Mouse (Mus musculus) MEL (cell line): ENCODE data around the gene Cnga2. TPM values are rescaled to one million over a fixed set of nuclear protein-coding genes. Genes with fewer than 3 reads are reported as not detected.

Experiments
- DNase-seq: peaks from one replicate; pipeline ENCODE4 v3.0.0; 2011; ENCODE audit warnings: low read depth, low spot score
- H3K27ac ChIP-seq: 2 replicates; pipeline ENCODE4 v1.5.1; 2012; ENCODE audit warnings: low read depth, mild to moderate bottlenecking, control low read depth, low read length, moderate library complexity; ENCODE audit not compliant: control insufficient read depth
- H3K27me3 ChIP-seq, 2 experiments: fragments of 150-350 bp in 1 of 2; sonication (generic) in 1 of 2; 2 replicates each; pipeline ENCODE4 v1.6.1; 2012; ENCODE audit warnings: low read length in 2 of 2, mild to moderate bottlenecking in 2 of 2, improper control_type of control experiment in 1 of 2, moderate library complexity in 1 of 2; ENCODE audit not compliant: insufficient read depth in 2 of 2, control insufficient read depth in 1 of 2
- H3K36me3 ChIP-seq, 2 experiments: 2 replicates each; pipeline ENCODE4 v1.6.1; 2012 to 2014; ENCODE audit warnings: low read length in 2 of 2, improper control_type of control experiment in 1 of 2, inconsistent platforms in 1 of 2, mild to moderate bottlenecking in 1 of 2; ENCODE audit not compliant: insufficient read depth in 2 of 2, control insufficient read depth in 1 of 2
- H3K4me1 ChIP-seq, 2 experiments: fragments of 150-350 bp in 1 of 2; sonication (generic) in 1 of 2; 2 replicates each; pipeline ENCODE4 v1.6.1; 2012; ENCODE audit warnings: low read length in 2 of 2, improper control_type of control experiment in 1 of 2, mild to moderate bottlenecking in 1 of 2; ENCODE audit not compliant: insufficient read depth in 2 of 2, control insufficient read depth in 1 of 2
- H3K4me3 ChIP-seq, 2 experiments: fragments of 150-350 bp in 1 of 2; sonication (generic) in 1 of 2; 2 replicates each; pipeline ENCODE4 v1.5.1; 2012; ENCODE audit warnings: low read depth in 2 of 2, low read length in 2 of 2, mild to moderate bottlenecking in 2 of 2, moderate library complexity in 2 of 2, control low read depth in 1 of 2, improper control_type of control experiment in 1 of 2; ENCODE audit not compliant: control insufficient read depth in 1 of 2, insufficient read depth in 1 of 2
- H3K79me2 ChIP-seq: 2 replicates; pipeline ENCODE4 v1.6.1; 2012; ENCODE audit warnings: mild to moderate bottlenecking, low read length, moderate library complexity; ENCODE audit not compliant: control insufficient read depth, poor library complexity, insufficient read depth
- H3K9ac ChIP-seq: 2 replicates; pipeline ENCODE4 v1.6.1; 2012; ENCODE audit warnings: low read depth, mild to moderate bottlenecking, control low read depth, low read length, moderate library complexity; ENCODE audit not compliant: control insufficient read depth, poor library complexity, severe bottlenecking
- H3K9me3 ChIP-seq: fragments of 150-350 bp; sonication (generic); replicated peaks from 2 replicates; pipeline ENCODE4 v1.6.1; 2012; ENCODE audit warnings: mild to moderate bottlenecking, low read length, improper control_type of control experiment, moderate library complexity; ENCODE audit not compliant: insufficient read depth
- BHLHE40 ChIP-seq: IDR thresholded peaks from 2 replicates; pipeline ENCODE4 v1.6.1; 2012; ENCODE audit warnings: low read depth, mild to moderate bottlenecking, inconsistent platforms, low read length, improper control_type of control experiment, borderline replicate concordance
- CHD1 ChIP-seq: IDR thresholded peaks from 2 replicates; pipeline ENCODE4 v1.6.1; 2012; ENCODE audit warnings: low read depth, mild to moderate bottlenecking, inconsistent platforms, low read length, improper control_type of control experiment
- CTCF ChIP-seq, 3 experiments: IDR thresholded peaks in 2 of 3; conservative IDR thresholded peaks in 1 of 3; 2 replicates each; pipeline ENCODE4 v1.5.1; 2011 to 2012; ENCODE audit warnings: low read length in 3 of 3, low read depth in 2 of 3, mild to moderate bottlenecking in 2 of 3, improper control_type of control experiment in 1 of 3, inconsistent platforms in 1 of 3, mixed read lengths in 1 of 3, moderate library complexity in 1 of 3; ENCODE audit not compliant: control insufficient read depth in 1 of 3, insufficient read depth in 1 of 3, poor library complexity in 1 of 3, severe bottlenecking in 1 of 3
- EP300 ChIP-seq, 2 experiments: IDR thresholded peaks; 2 replicates each; pipeline ENCODE4 v1.6.1; 2011; ENCODE audit warnings: improper control_type of control experiment in 2 of 2, low read length in 2 of 2, low read depth in 1 of 2, mild to moderate bottlenecking in 1 of 2
- ETS1 ChIP-seq: IDR thresholded peaks from 2 replicates; pipeline ENCODE4 v1.6.1; 2012; ENCODE audit warnings: low read depth, mild to moderate bottlenecking, inconsistent platforms, low read length, improper control_type of control experiment, moderate library complexity
- HCFC1 ChIP-seq: IDR thresholded peaks from 2 replicates; pipeline ENCODE4 v1.6.1; 2012; ENCODE audit warnings: low read depth, mild to moderate bottlenecking, inconsistent platforms, low read length, improper control_type of control experiment, moderate library complexity
- JUND ChIP-seq: IDR thresholded peaks from 2 replicates; pipeline ENCODE4 v1.6.1; 2011; ENCODE audit warnings: low read depth, mild to moderate bottlenecking, improper control_type of control experiment, low read length
- KAT2A ChIP-seq: conservative IDR thresholded peaks from 2 replicates; pipeline ENCODE4 v1.6.1; 2012; ENCODE audit warnings: low read depth, low read length, improper control_type of control experiment, inconsistent platforms
- MAFK ChIP-seq: IDR thresholded peaks from 2 replicates; pipeline ENCODE4 v1.6.1; 2011; ENCODE audit warnings: low read depth, mild to moderate bottlenecking, low read length, improper control_type of control experiment, borderline replicate concordance
- MYB ChIP-seq: IDR thresholded peaks from 2 replicates; pipeline ENCODE4 v1.6.1; 2011; ENCODE audit warnings: mild to moderate bottlenecking, low read depth, low read length, improper control_type of control experiment
- MYC ChIP-seq: IDR thresholded peaks from 2 replicates; pipeline ENCODE4 v1.6.1; 2011; ENCODE audit warnings: low read depth, mild to moderate bottlenecking, low read length, improper control_type of control experiment, moderate library complexity
- NELFE ChIP-seq: IDR thresholded peaks from 2 replicates; pipeline ENCODE4 v1.6.1; 2011; ENCODE audit warnings: low read depth, low read length, improper control_type of control experiment
- NRF1 ChIP-seq: IDR thresholded peaks from 2 replicates; pipeline ENCODE4 v1.6.1; 2014; ENCODE audit warnings: low read depth, mild to moderate bottlenecking, inconsistent platforms, low read length, improper control_type of control experiment, moderate library complexity; ENCODE audit not compliant: poor library complexity, insufficient read depth, severe bottlenecking
- POLR2A ChIP-seq, 2 experiments: IDR thresholded peaks; 2 replicates each; pipeline ENCODE4 v1.6.1; 2011 to 2012; ENCODE audit warnings: low read length in 2 of 2, mild to moderate bottlenecking in 2 of 2, control low read depth in 1 of 2, improper control_type of control experiment in 1 of 2, low read depth in 1 of 2, moderate library complexity in 1 of 2; ENCODE audit not compliant: control insufficient read depth in 1 of 2, insufficient read depth in 1 of 2, poor library complexity in 1 of 2
- RAD21 ChIP-seq: IDR thresholded peaks from 2 replicates; pipeline ENCODE4 v1.6.1; 2011; ENCODE audit warnings: mild to moderate bottlenecking, low read depth, low read length, improper control_type of control experiment
- SIN3A ChIP-seq: IDR thresholded peaks from 2 replicates; pipeline ENCODE4 v1.6.1; 2012; ENCODE audit warnings: low read length, improper control_type of control experiment, inconsistent platforms
- SMC3 ChIP-seq: IDR thresholded peaks from 2 replicates; pipeline ENCODE4 v1.6.1; 2011; ENCODE audit warnings: low read depth, low read length, improper control_type of control experiment
- TAL1 ChIP-seq: IDR thresholded peaks from 2 replicates; pipeline ENCODE4 v1.6.1; 2012; ENCODE audit warnings: mild to moderate bottlenecking, inconsistent platforms, low read length, moderate library complexity, mixed read lengths
- TBP ChIP-seq: IDR thresholded peaks from 2 replicates; pipeline ENCODE4 v1.8.0; 2011; ENCODE audit warnings: low read depth, low read length, improper control_type of control experiment
- TCF12 ChIP-seq: IDR thresholded peaks from 2 replicates; pipeline ENCODE4 v1.6.1; 2014; ENCODE audit warnings: low read depth, mild to moderate bottlenecking, inconsistent platforms, low read length, improper control_type of control experiment, moderate library complexity
- USF1 ChIP-seq: IDR thresholded peaks from 2 replicates; pipeline ENCODE4 v1.6.1; 2014; ENCODE audit warnings: low read depth, mild to moderate bottlenecking, inconsistent platforms, low read length, improper control_type of control experiment, moderate library complexity
- USF2 ChIP-seq, 2 experiments: IDR thresholded peaks; 2 replicates each; pipeline ENCODE4 v1.6.1; 2011 to 2012; ENCODE audit warnings: improper control_type of control experiment in 2 of 2, low read length in 2 of 2, borderline replicate concordance in 1 of 2, inconsistent platforms in 1 of 2, low read depth in 1 of 2, mild to moderate bottlenecking in 1 of 2; ENCODE audit not compliant: insufficient read depth in 1 of 2
- ZC3H11A ChIP-seq: IDR thresholded peaks from 2 replicates; pipeline ENCODE4 v1.6.1; 2012; ENCODE audit warnings: low read depth, mild to moderate bottlenecking, inconsistent platforms, low read length, improper control_type of control experiment
- ZKSCAN1 ChIP-seq: IDR thresholded peaks from 2 replicates; pipeline ENCODE4 v1.6.1; 2012; ENCODE audit warnings: low read depth, mild to moderate bottlenecking, inconsistent platforms, low read length, improper control_type of control experiment, moderate library complexity
- ZNF384 ChIP-seq: IDR thresholded peaks from 2 replicates; pipeline ENCODE4 v1.6.1; 2012; ENCODE audit warnings: low read depth, mild to moderate bottlenecking, inconsistent platforms, low read length, improper control_type of control experiment
- polyA plus RNA-seq, 2 experiments: library from polyadenylated mRNA; stranded (reverse) in 1 of 2; unstranded in 1 of 2; fragments of >175 nt in 1 of 2; fragments of >200 nt in 1 of 2; gene quantifications; 2 replicates each; pipeline versions ENCODE4 v1.2.1 to v1.2.4; 2012; ENCODE audit warnings: low replicate concordance in 2 of 2, low read depth in 1 of 2; ENCODE audit not compliant: insufficient read length in 2 of 2, insufficient read depth in 1 of 2, missing spikeins in 1 of 2
- total RNA-seq: library from RNA; depleted of rRNA; stranded (reverse); fragments of 300-350 nt; gene quantifications from 2 replicates; pipeline ENCODE4 v1.2.3, GENCODE M21; 2012; rRNA removed

Gene Cnga2
- not detected in 2 replicates for total RNA-seq
- polyA plus RNA-seq: not detected

GRCm38 (mm10) chrX:71991549-71991948, at the start of gene Cnga2:
Gene Cnga2 (plus strand): TSS chrX:71991849.
- Histone ChIP-seq H3K27ac (no peak within 1 kb of the TSS), H3K9ac (no peak within 1 kb of the TSS), H3K79me2 (no peaks in the 10 kb centered on the region), H3K27me3 (no peaks in the 10 kb centered on the region), H3K9me3 (no peaks in the 10 kb centered on the region), H3K4me1 (no peaks in the 10 kb centered on the region), H3K36me3 (no peaks in the 10 kb centered on the region), H3K4me3 (no peak within 1 kb of the TSS)
- no peak for DNase-seq
- TF ChIP-seq MYB (no peak), NELFE (no peak), USF1 (no peak), HCFC1 (no peak)

GRCm38 (mm10) chrX:71946631-71947030, 45.0 kb upstream of the Cnga2 start:
- H3K4me3 ChIP-seq: no peak overlapping the region
- peak; percentile 39 to 69 (median 52) for TF ChIP-seq CTCF (IDR thresholded peaks at IDR 0.05 in 2 of 3, conservative IDR thresholded peaks at IDR 0.05 in 1 of 3; ENCODE audit: control insufficient read depth in 1 of 3, insufficient read depth in 1 of 3, low read depth in 2 of 3, low read length in 3 of 3, poor library complexity in 1 of 3, severe bottlenecking in 1 of 3)
- no peak for TF ChIP-seq NRF1
- peak; percentile 72 for TF ChIP-seq SMC3
- no peak for TF ChIP-seq MYC
- no peak for TF ChIP-seq ZKSCAN1
- no peak for TF ChIP-seq USF1
- TF ChIP-seq KAT2A: no peak
- TF ChIP-seq SIN3A: no peak
- peak; percentile 66 for TF ChIP-seq RAD21
- peak; percentile 54 for TF ChIP-seq ZC3H11A
- no peaks in the 10 kb centered on the region for H3K79me2 ChIP-seq
- H3K27me3 ChIP-seq: no peaks in the 10 kb centered on the region
- H3K36me3 ChIP-seq: no peaks in the 10 kb centered on the region
- H3K9me3 ChIP-seq: no peaks in the 10 kb centered on the region
- no peaks in the 10 kb centered on the region for H3K4me1 ChIP-seq
- peak; percentile 35 for DNase-seq
- no peak overlapping the region for H3K9ac ChIP-seq
- H3K27ac ChIP-seq: no peak overlapping the region

- H3K79me2 ChIP-seq: no peaks in the 10 kb centered on the region
- no peak overlapping the region for H3K4me3 ChIP-seq
- no peak overlapping the region for H3K27ac ChIP-seq
- no peaks in the 10 kb centered on the region for H3K4me1 ChIP-seq
- DNase-seq: no peak
- no peaks in the 10 kb centered on the region for H3K36me3 ChIP-seq
- H3K27me3 ChIP-seq: no peaks in the 10 kb centered on the region
- no peaks in the 10 kb centered on the region for H3K9me3 ChIP-seq
- no peak overlapping the region for H3K9ac ChIP-seq
- TF ChIP-seq USF2 (IDR thresholded peaks at IDR 0.05; ENCODE audit: borderline replicate concordance in 1 of 2, insufficient read depth in 1 of 2, low read depth in 1 of 2, low read length in 2 of 2) (no peak), EP300 (IDR thresholded peaks at IDR 0.05; ENCODE audit: low read depth in 1 of 2, low read length in 2 of 2) (no peak), BHLHE40 (no peak), MYB (no peak), ETS1 (no peak), KAT2A (no peak), USF1 (no peak), TCF12 (no peak), MAFK (no peak), ZNF384 (no peak), POLR2A (IDR thresholded peaks at IDR 0.05; ENCODE audit: control insufficient read depth in 1 of 2, insufficient read depth in 1 of 2, low read depth in 1 of 2, low read length in 2 of 2, poor library complexity in 1 of 2) (no peak), CTCF (IDR thresholded peaks at IDR 0.05 in 2 of 3, conservative IDR thresholded peaks at IDR 0.05 in 1 of 3; ENCODE audit: control insufficient read depth in 1 of 3, insufficient read depth in 1 of 3, low read depth in 2 of 3, low read length in 3 of 3, poor library complexity in 1 of 3, severe bottlenecking in 1 of 3) (no peak), SMC3 (no peak), CHD1 (no peak), ZC3H11A (no peak), JUND (no peak), TBP (no peak), TAL1 (no peak)
These were observed 33.3 kb upstream of the Cnga2 start for GRCm38 (mm10) chrX:71958366-71958765.
